Mouse (Mus musculus) hindbrain, embryonic 14.5 days (tissue): ENCODE measurements at regions not wholly inside any gene's neighbourhood (a gene's known extent, or its start where the extent isn't known, plus 50 kb on each side); places are given as distances from the start of the nearest gene placed in this dataset.
A peak's percentile ranks its signal among the peaks of the same experiment; 100 is the strongest.

ENCODE experiments used
- ATAC-seq: fragments of 200-750 bp; cut with Nextera tagmentation; 2 replicates; pipeline ENCODE4 v1.8.0; 2017; ENCODE audit warnings: moderate number of reproducible peaks, mild to moderate bottlenecking, moderate TSS enrichment, moderate library complexity; ENCODE audit not compliant: low FRiP score
- DNase-seq: peaks from one replicate; pipeline ENCODE4 v3.0.0-alpha.2; 2015; ENCODE audit warnings: low spot score
- H3K27ac ChIP-seq: fragments of 300-500 bp; sonication (generic); 2 replicates; pipeline ENCODE4 v1.5.1; 2014; ENCODE audit warnings: mild to moderate bottlenecking, moderate library complexity
- H3K27me3 ChIP-seq: fragments of 300-500 bp; sonication (generic); 2 replicates; pipeline ENCODE4 v1.6.1; 2014; ENCODE audit warnings: mild to moderate bottlenecking, low read length, mixed read lengths; ENCODE audit not compliant: control insufficient read depth, insufficient read depth
- H3K36me3 ChIP-seq: fragments of 300-500 bp; sonication (generic); replicated peaks from 2 replicates; pipeline ENCODE4 v1.6.1; 2014; ENCODE audit not compliant: control insufficient read depth, insufficient read depth
- H3K4me1 ChIP-seq: fragments of 300-500 bp; sonication (generic); replicated peaks from 2 replicates; pipeline ENCODE4 v1.6.1; 2014; ENCODE audit warnings: antibody characterized with exemption, low read length, mixed read lengths; ENCODE audit not compliant: control insufficient read depth, insufficient read depth
- H3K4me2 ChIP-seq: fragments of 300-500 bp; sonication (generic); replicated peaks from 2 replicates; pipeline ENCODE4 v1.6.1; 2014; ENCODE audit warnings: mild to moderate bottlenecking, moderate library complexity
- H3K4me3 ChIP-seq: fragments of 300-500 bp; sonication (generic); replicated peaks from 2 replicates; pipeline ENCODE4 v1.5.1; 2014; ENCODE audit warnings: mild to moderate bottlenecking, low read length
- H3K9ac ChIP-seq: fragments of 300-500 bp; sonication (generic); 2 replicates; pipeline ENCODE4 v1.6.1; 2014
- H3K9me3 ChIP-seq: fragments of 300-500 bp; sonication (generic); 2 replicates; pipeline ENCODE4 v1.6.1; 2016; ENCODE audit warnings: low read length; ENCODE audit not compliant: control insufficient read depth
- WGBS: fragments of 180-500 bp; shearing (Covaris S2); extraction: QIAGEN DNeasy Blood & Tissue Kit; methylation state at CpG from one replicate; pipeline ENCODE4 v1.1.7; 2014; 5-methylcytosine and 5-hydroxymethylcytosine counted together

DNA sequence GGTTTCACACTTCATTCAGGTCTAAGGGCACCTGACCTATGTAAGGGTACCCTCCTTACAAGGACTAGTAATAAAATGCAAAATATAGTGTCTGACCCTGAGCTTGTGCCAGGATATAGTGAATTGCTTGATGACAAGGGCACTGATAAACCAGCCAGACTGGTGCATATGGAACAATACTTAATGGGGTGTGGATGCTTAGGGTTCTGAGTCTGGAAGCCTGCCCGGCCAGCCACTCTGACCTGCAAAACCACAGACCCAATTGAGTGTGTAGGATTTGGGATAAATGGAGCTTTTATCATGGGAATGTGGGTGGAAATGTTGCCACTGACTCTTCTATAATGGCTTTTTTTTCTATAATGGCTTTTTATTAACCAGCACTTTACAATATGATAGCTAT is 1838.7 kb upstream of the Dsel start:
- no peak for ATAC-seq
- H3K9ac ChIP-seq = no peak overlapping the region
- H3K4me2 ChIP-seq = no peak overlapping the region
- H3K27ac ChIP-seq = no peak overlapping the region
- no peak for DNase-seq
- no peaks in the 10 kb centered on the region for H3K9me3 ChIP-seq
- 58% methylated on average over 1 of the region's 1 CpGs for WGBS
- no peaks in the 10 kb centered on the region for H3K4me1 ChIP-seq
- H3K4me3 ChIP-seq = no peak overlapping the region
- no peaks in the 10 kb centered on the region for H3K36me3 ChIP-seq
- H3K27me3 ChIP-seq = no peaks in the 10 kb centered on the region

DNA sequence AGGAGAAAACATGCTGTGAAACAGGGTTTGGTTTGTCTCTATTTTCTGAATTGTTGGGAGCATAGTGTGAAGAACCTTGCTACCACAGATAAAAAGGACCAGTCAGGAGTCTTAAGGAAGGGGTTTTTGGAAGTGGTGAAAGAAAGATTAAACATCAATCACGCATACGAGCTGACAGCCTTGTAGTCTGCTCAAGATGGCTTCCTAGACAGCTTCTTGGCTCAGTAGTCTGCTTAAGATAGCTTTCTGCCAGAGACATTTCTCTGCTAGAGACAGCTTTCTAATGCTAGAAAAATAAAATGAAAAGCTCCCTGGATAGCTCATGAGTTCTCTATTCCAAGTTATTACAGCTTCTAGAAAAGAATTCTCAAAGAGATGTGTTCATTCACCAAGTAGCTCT is 1823.9 kb upstream of the Dsel start:
- Histone ChIP-seq H3K27ac (no peak overlapping the region), H3K4me1 (no peaks in the 10 kb centered on the region), H3K4me3 (no peak overlapping the region), H3K4me2 (no peak overlapping the region), H3K9ac (no peak overlapping the region), H3K36me3 (no peaks in the 10 kb centered on the region), H3K9me3 (no peaks in the 10 kb centered on the region), H3K27me3 (no peaks in the 10 kb centered on the region)
- 83% methylated on average over 2 of the region's 2 CpGs for WGBS
- ATAC-seq = no peak
- no peak for DNase-seq

DNA sequence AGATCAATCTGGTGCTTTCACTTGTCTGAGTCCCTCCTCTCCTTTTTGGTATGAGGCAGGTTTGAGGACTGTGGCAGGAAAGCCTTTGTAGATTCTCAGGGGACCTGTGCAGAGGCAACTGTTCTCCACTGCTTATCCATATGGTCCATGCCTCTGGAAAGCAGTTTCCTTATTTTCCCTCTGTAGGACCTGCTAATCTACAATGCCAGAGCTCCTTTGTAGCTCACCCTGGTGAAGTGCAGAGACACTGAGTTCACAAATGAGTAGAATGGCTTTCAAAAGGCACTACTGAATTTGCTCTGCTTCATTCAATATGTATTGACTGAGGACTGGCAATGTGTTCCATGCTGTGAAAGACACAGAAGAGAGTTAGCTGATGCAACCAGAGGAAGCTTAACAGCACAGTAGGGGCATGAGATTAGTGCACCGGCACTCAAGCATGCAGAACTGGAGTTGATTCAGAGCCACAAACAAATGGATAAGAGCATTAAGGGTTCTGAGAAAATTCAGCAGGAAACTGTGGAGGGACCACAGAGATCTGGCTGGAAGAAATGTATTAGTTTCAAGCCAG is 1811.7 kb upstream of the Dsel start:
- H3K4me2 ChIP-seq = no peak overlapping the region
- H3K4me1 ChIP-seq = no peaks in the 10 kb centered on the region
- no peaks in the 10 kb centered on the region for H3K9me3 ChIP-seq
- H3K4me3 ChIP-seq = no peak overlapping the region
- no peak overlapping the region for H3K9ac ChIP-seq
- 24% methylated on average over 1 of the region's 1 CpGs for WGBS
- peak; percentile 46; the same call in 1 of the 2 replicates for ATAC-seq
- no peaks in the 10 kb centered on the region for H3K36me3 ChIP-seq
- no peak overlapping the region for H3K27ac ChIP-seq
- no peak for DNase-seq
- no peaks in the 10 kb centered on the region for H3K27me3 ChIP-seq

DNA sequence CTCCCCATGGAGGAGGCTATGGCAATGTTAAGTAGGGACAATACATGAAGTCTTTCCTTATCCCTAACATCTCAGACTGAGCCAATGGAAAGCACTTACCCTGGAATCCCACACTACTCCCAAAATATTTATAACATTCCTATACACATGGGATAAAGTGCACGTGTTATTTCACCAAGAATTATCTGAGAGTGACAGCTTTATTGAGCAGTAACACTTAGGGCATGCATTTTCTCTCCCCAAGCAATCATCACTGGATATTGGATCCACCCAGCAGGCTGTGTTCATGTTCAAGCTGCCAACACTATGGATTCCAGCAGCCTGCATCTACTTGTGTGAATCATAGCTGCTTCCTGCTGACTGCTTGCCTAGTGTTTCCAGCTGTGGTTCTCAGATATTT is 1766.2 kb upstream of the Dsel start:
- Histone ChIP-seq H3K4me1 (no peaks in the 10 kb centered on the region), H3K27me3 (no peaks in the 10 kb centered on the region), H3K36me3 (no peaks in the 10 kb centered on the region), H3K4me2 (no peak overlapping the region), H3K9ac (no peak overlapping the region), H3K9me3 (no peaks in the 10 kb centered on the region), H3K27ac (no peak overlapping the region), H3K4me3 (no peak overlapping the region)
- 77% methylated on average over 1 of the region's 1 CpGs for WGBS
- ATAC-seq (no peak), DNase-seq (no peak)
